Mouse (Mus musculus) layer of hippocampus, postnatal 14 days (tissue): ENCODE measurements around the gene Fam47e. TPM values are rescaled to one million over a fixed set of nuclear protein-coding genes. Genes with fewer than 3 reads are reported as not detected.
A peak's percentile ranks its signal among the peaks of the same experiment; 100 is the strongest.

Experiments used
- DNase-seq, 2 experiments: peaks; one replicate each; pipeline ENCODE4 v3.0.0; 2021 to 2022; ENCODE audit warnings: low spot score in 2 of 2, mixed read lengths in 1 of 2
- total RNA-seq, 2 experiments: library from RNA; stranded (reverse); gene quantifications; 2 replicates each; pipeline ENCODE4 v1.2.3; 2021

The Fam47e gene
- total RNA-seq, 2 experiments from 2014 or later = 1.8 TPM; not detected in 1

DNA sequence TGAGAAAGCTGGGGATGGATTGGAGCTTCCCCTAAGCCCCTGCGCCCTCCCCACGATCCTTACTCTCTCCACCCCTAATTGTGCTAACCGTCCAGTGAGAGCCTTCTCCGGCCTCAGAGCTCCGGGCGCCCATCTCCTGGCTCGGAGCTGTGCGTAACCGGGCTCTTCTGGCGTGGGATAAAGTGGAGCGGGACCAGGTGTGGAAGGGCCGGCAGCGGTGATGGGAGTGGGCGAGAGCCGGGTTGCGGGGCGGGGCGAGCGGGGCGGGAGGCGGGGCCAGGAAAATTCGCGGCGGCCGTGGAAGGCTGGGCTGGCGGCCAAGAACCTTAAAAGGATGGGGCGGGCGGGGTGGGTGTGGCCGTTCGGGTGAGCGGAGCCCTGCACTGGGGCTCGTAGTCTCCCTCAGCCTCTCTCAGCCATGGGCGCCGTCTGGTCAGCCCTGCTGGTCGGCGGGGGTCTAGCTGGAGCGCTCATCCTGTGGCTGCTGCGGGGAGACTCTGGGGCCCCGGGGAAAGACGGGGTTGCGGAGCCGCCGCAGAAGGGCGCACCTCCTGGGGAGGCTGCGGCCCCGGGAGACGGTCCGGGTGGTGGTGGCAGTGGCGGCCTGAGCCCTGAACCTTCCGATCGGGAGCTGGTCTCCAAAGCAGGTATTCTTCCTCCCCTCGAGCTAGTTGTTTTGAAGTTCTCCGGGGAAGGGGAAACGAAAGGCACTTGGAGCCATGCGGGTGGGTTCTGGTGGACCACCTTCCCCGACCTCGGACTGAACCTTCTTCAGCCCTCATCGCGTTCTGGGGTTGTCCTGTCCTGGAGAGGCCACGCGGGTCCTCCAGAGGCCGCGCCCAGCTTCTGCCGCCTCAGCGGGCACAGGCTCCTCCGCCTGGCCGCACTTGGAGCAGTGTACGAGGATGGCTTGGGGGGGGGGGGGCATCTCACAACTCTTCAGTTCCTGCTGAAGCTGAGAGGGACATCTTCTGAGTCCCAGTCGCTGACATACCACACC, 48.1 kb downstream of the Fam47e start, which contains the start of gene Stbd1:
Stbd1 (plus strand) TSS at position 351 of the 1,000 bp plus-strand sequence.
- peak; percentile 13 for DNase-seq

DNA sequence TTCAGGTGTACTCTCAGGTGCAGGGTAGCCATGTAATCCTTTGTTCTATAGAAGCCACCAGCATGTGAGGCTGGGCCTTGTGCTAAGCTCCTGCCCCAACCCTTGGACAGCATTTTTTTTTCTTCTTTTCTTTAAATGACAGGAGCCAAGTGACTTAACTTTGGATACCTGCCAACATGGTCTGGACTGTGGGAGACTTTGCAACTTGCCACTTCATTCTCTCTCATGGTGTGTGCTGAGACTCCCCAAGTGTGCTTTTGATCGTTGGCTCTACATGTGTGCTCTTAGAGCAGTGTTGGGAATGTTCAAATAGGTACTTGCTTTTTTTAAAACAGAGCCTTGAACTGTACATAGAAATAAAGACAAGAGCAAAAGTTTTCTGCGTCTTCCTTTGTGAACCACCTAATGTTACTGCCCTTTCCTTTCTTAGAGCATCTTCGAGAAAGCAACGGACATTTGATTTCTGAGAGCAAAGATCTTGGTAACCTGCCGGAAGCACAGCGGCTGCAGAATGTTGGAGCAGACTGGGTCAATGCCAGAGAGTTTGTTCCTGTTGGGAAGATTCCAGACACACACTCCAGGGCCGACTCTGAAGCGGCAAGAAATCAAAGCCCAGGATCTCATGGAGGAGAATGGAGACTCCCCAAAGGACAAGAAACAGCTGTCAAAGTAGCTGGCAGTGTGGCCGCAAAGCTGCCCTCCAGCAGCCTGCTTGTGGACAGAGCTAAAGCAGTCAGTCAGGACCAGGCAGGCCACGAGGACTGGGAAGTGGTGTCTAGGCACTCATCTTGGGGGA, 49.8 kb downstream of the Fam47e start:
- peak in 1 of 2 experiments; percentile 12 for DNase-seq

DNA sequence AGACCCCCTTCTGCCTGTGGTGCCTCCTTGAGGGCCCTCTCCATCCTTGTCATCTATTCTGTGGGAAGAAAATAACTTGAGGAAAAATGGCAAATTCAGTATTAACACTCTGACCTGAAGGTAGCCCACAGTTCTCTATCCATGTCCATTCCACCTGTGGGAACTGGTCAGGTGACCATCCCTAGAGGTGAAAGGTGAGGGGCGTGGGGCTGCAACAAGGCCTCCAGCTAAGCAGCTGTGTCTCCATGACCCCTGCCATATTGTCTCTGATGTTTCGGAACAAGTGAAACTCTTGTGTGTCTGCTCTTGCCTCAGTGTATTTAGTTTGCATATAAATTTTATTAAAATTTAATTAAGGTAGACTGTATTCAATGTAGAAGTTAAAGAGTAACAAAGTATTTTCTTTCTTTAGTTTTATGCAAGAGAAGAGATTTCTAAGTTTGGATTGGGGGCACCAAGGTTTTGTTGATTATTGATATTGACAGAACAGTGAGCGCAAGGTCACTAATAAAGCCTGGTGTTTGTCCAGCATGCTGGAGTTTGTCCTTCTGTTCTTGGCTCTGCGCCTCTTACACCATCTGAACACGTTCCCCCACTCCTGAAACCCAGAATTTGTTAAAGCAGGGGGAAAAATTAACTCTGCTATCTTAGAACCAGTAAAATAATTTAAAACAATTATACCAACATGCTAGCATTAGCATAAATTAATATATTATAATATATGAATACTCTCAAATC, 52.8 kb downstream of the Fam47e start:
- no peak for DNase-seq

GRCm38 (mm10) chr5:92612756-92613155, 57.9 kb downstream of the Fam47e start:
- no peak for DNase-seq

- DNase-seq = no peak
These were observed 67.0 kb downstream of the Fam47e start for GRCm38 (mm10) chr5:92621883-92622282.

GRCm38 (mm10) chr5:92627896-92628295, 73.0 kb downstream of the Fam47e start:
- DNase-seq = no peak

DNA sequence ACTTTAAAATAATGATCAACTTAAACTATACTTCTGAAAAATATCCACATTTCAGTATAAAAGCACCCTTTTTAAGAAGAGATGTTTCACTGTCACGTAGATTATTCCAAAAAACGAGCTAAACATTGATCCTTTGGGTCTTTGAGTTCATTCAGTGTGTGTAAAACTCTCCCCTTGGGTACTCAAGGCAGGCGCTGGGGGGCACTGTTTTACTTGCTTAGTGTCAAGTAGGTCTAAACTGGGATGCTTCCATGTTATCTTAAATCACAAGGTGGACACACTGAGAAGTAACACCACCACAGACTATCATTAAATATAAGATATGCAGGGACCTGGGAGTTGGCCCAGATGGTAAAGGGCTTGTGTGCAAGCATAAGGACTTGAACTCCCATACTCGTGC, 78.7 kb downstream of the Fam47e start:
- DNase-seq = no peak

GRCm38 (mm10) chr5:92634916-92635315, 80.0 kb downstream of the Fam47e start:
- DNase-seq = no peak

DNA sequence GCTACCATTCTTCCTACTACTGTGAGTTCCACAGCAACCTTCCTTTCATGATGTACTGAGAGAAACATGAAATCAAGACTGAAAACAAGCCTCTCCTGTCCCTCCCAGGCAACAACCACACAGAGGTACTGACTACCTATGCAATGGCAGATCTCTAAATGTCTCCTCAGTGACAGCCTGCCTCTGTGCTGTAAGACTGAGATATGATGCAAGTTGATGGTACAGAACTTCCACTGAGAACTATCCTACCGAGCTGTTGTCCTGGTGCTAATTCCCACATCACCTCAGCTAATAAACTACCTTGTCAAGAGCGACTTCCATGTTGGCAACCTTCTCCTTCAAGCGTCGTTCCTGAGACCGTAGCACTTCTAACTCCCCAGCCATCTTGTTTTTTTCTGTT, 81.0 kb downstream of the Fam47e start:
- DNase-seq = no peak

DNA sequence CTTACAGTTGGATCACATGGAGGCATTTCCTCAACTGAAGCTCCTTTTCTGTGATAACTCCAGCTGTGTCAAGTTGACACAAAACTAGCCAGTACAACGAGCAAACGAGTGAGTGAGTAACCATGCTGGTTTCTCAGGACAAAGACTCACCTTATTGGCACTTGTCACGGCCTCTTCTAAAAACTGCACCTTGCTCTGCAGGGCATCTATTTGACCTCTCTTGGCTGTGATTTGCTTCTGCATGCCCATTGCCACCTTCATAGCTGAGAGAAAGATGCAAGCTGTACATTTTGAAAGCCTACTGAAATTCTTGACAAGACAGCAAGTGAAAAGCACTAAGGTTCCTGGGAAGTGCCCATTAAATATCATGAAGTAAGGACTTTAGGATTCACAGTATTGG, 86.0 kb downstream of the Fam47e start:
- no peak for DNase-seq

Other genes starting within 250 kb of the Fam47e start
- gene Sdad1, start 244.6 kb upstream of the Fam47e start, total RNA-seq = 10 to 100 TPM; 21.9 to 22.8 TPM
- gene Cxcl9, start 227.0 kb upstream of the Fam47e start, total RNA-seq = not detected
- gene Art3, start 223.2 kb upstream of the Fam47e start, total RNA-seq = 1 to 10 TPM; 5.5 to 8.7 TPM
- not detected for gene Cxcl10, start 206.2 kb upstream of the Fam47e start, total RNA-seq
- gene Nup54, start 119.8 kb upstream of the Fam47e start, total RNA-seq = 10 to 100 TPM; 30.2 to 33.8 TPM
- 10 to 100 TPM; 88.0 to 93.8 TPM for gene Scarb2, start 48.2 kb upstream of the Fam47e start, total RNA-seq
- gene Stbd1, start 48.0 kb downstream of the Fam47e start, total RNA-seq = 1 to 10 TPM in 1 of 2 experiments, under 1 TPM in 1; 0.88 to 1.4 TPM
- gene Ccdc158, start 120.2 kb downstream of the Fam47e start, total RNA-seq = under 1 TPM; 0.33 to 0.88 TPM
- gene Shroom3, start 128.4 kb downstream of the Fam47e start, total RNA-seq = 1 to 10 TPM; 2.8 to 3.0 TPM